Mouse (Mus musculus) lung, embryonic 16.5 days (tissue): Measurements from ENCODE around the gene Tnfrsf19. TPM values are rescaled to one million over a fixed set of nuclear protein-coding genes. Genes with fewer than 3 reads are reported as not detected.

Source experiments
- ATAC-seq: fragments of 200-750 bp; cut with Nextera tagmentation; 2 replicates; pipeline ENCODE4 v1.8.0; 2017; ENCODE audit warnings: low read depth, mild to moderate bottlenecking, moderate library complexity
- H3K27ac ChIP-seq: fragments of 300-500 bp; sonication (generic); 2 replicates; pipeline ENCODE4 v1.5.1; 2014; ENCODE audit warnings: mild to moderate bottlenecking, control low read depth, low read length
- H3K27me3 ChIP-seq: fragments of 300-500 bp; sonication (generic); 2 replicates; pipeline ENCODE4 v1.6.1; 2014; ENCODE audit warnings: low read depth, low read length, mixed read lengths; ENCODE audit not compliant: control insufficient read depth, insufficient read depth
- H3K36me3 ChIP-seq: fragments of 300-500 bp; sonication (generic); 2 replicates; pipeline ENCODE4 v1.6.1; 2014; ENCODE audit warnings: low read length; ENCODE audit not compliant: control insufficient read depth, insufficient read depth
- H3K4me1 ChIP-seq: fragments of 300-500 bp; sonication (generic); replicated peaks from 2 replicates; pipeline ENCODE4 v1.6.1; 2014; ENCODE audit warnings: low read length, mixed read lengths; ENCODE audit not compliant: control insufficient read depth, insufficient read depth
- H3K4me2 ChIP-seq: fragments of 300-500 bp; sonication (generic); 2 replicates; pipeline ENCODE4 v1.6.1; 2014; ENCODE audit warnings: low read depth, low read length, control low read depth
- H3K4me3 ChIP-seq: fragments of 300-500 bp; sonication (generic); 2 replicates; pipeline ENCODE4 v1.5.1; 2014; ENCODE audit warnings: mild to moderate bottlenecking, low read length, control low read depth
- H3K9ac ChIP-seq: fragments of 300-500 bp; sonication (generic); 2 replicates; pipeline ENCODE4 v1.6.1; 2014; ENCODE audit warnings: low read length, control low read depth
- H3K9me3 ChIP-seq: fragments of 300-500 bp; sonication (generic); 2 replicates; pipeline ENCODE4 v1.6.1; 2016; ENCODE audit warnings: low read length; ENCODE audit not compliant: control insufficient read depth
- whole genome bisulfite sequencing: fragments of 180-500 bp; shearing (Covaris S2); extraction: QIAGEN DNeasy Blood & Tissue Kit; methylation state at CpG from one replicate; pipeline ENCODE4 v1.1.7; 2014; 5-methylcytosine and 5-hydroxymethylcytosine counted together
- polyA plus RNA-seq: library from polyadenylated mRNA; unstranded; fragments of >200 nt; fragmentation: Nextera tagmentation; extraction: Ambion mirVana; gene quantifications from 2 replicates; pipeline ENCODE4 v1.2.1, GENCODE M21; 2015

The Tnfrsf19 gene
- polyA plus RNA-seq, 1 experiment from 2014 or later, result 85.0 TPM

DNA sequence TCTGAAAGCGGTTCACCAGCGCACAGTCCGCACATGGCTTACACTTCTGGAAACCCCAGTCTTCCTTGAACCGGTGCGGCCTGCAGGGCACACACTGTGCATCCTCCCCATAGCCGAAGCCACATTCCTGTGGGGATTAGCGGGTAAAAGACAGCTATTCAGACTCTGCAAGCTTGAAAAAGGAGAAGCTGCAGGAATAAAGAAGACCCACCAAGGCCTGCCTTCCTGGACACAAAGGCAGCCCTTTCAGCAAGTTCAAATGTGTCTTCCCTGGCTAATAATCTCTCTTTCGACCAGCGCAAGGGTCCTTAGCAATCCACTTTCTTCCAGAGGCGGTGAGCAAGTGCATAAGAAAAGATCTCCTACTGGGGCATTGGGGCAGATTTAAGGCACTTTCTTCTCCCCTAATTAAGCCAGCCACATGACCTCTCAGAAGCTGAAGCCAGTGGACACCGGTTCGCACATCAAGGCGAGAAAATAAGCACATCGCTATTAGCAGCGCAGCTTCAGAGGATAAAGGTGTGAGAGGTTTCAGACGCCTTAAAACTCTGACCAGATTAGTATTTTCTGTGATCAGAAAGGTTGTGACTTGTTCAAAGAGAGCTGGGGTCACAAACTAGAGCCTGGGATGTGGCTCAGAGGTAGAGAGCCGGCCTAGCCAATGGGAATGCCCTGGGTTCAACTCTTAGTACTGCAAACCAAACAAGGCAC lies 41.0 kb downstream of the Tnfrsf19 start:
- Histone ChIP-seq H3K4me1 (no peaks in the 10 kb centered on the region), H3K36me3 (no peaks in the 10 kb centered on the region), H3K27me3 (no peaks in the 10 kb centered on the region), H3K9me3 (no peaks in the 10 kb centered on the region), H3K27ac (no peak overlapping the region), H3K4me3 (no peak overlapping the region), H3K4me2 (no peak overlapping the region), H3K9ac (no peak overlapping the region)
- ATAC-seq, result no peak
- WGBS, result 56% methylated on average over 17 of the region's 17 CpGs

DNA sequence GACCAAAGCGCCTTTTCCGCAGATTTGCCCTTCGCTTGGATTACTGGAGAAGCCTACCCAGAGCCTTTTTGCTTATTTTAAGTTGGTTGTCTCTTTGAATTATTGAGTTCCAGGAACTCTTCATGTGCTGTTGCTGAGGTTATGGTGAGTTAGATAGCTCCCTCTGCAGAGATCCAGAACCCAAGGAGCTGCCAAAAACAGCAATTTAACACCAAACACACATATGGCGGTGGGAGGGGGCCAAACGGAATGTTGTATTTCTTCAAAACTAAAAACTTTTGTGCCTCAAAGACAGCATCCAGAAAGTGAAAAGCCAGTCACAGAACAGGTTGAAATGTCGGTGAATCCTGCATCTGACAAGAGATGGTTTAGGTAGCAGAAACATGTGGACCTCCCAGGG lies 42.6 kb downstream of the Tnfrsf19 start:
- Histone ChIP-seq H3K4me1 (no peaks in the 10 kb centered on the region), H3K9ac (no peak overlapping the region), H3K4me2 (no peak overlapping the region), H3K36me3 (no peaks in the 10 kb centered on the region), H3K27me3 (no peaks in the 10 kb centered on the region), H3K9me3 (no peaks in the 10 kb centered on the region), H3K27ac (no peak overlapping the region), H3K4me3 (no peak overlapping the region)
- no peak for ATAC-seq
- WGBS, result 81% methylated on average over 6 of the region's 6 CpGs

DNA sequence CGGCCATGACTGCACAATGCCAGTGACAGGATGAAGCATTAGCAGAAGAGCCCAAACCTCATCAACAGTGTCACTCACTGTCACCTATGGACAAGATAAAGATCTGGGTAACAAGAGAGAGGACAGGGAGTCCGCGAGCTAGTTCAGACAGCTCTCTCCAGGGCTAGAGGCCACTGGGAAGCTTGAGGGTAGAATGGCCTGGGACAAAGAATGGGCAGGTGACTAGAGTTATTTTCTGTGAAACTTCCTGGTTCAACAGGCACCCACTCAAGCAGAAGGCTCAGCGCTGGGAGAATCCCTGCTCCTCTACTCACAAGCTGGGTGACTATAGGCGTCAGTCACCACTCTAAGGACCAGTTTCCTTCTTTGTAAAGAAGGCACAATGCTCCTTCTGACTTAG lies 46.2 kb downstream of the Tnfrsf19 start:
- Histone ChIP-seq H3K9me3 (no peaks in the 10 kb centered on the region), H3K9ac (no peak overlapping the region), H3K36me3 (no peaks in the 10 kb centered on the region), H3K4me2 (no peak overlapping the region), H3K27me3 (no peaks in the 10 kb centered on the region), H3K27ac (no peak overlapping the region), H3K4me3 (no peak overlapping the region), H3K4me1 (no peaks in the 10 kb centered on the region)
- 75% methylated on average over 5 of the region's 5 CpGs for WGBS
- ATAC-seq, result 0 out of 2 replicates have a peak, but pooled peaks have one; percentile 12

DNA sequence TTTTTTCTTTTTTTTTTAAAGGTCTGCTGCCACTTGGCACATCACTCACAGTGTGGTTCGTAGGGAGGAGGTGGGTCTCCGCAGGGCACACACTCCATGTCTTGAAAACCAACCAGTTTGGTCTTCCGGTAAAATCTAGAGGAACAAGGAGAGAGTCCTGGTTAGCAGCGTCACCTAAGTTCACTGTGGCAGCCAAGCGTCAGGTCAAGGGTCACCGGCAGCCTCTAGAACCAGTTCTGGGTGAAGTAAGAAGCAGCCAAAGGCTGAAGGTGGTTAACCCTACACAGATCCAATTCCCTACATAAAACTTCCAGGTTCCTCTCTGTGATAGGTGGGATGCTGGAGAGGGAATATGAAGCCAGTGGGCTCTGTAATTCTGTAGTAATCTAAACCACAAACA lies 49.7 kb downstream of the Tnfrsf19 start:
- H3K9me3 ChIP-seq, result no peaks in the 10 kb centered on the region
- H3K9ac ChIP-seq, result no peak overlapping the region
- no peaks in the 10 kb centered on the region for H3K27me3 ChIP-seq
- H3K4me3 ChIP-seq, result no peak overlapping the region
- no peak overlapping the region for H3K27ac ChIP-seq
- no peak overlapping the region for H3K4me2 ChIP-seq
- WGBS, result 76% methylated on average over 6 of the region's 6 CpGs
- peaks cover 11% of the 10 kb centered on the region for H3K4me1 ChIP-seq
- ATAC-seq, result no peak
- H3K36me3 ChIP-seq, result no peaks in the 10 kb centered on the region

DNA sequence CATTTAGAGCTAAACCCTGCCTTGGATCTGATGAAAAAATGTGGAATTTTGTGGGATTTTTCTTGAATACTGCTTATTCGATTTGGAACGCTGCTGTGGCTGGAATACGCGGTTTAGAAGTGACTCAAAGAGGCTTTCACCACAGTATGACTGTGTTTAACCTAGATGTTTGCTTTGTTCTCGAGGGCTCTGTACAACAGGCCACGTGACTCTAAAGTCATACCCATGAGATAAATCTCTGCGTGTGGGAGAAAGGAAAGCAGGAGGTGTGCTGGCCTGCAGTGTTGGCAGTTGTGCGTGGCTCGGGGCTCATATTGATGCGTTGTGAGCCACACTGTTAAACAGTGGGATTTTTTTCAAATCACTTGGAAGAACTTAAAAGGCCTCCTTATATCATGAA lies 52.8 kb downstream of the Tnfrsf19 start:
- peak overlapping the region; percentile 35 for H3K4me2 ChIP-seq
- ATAC-seq, result peak; percentile 91

DNA sequence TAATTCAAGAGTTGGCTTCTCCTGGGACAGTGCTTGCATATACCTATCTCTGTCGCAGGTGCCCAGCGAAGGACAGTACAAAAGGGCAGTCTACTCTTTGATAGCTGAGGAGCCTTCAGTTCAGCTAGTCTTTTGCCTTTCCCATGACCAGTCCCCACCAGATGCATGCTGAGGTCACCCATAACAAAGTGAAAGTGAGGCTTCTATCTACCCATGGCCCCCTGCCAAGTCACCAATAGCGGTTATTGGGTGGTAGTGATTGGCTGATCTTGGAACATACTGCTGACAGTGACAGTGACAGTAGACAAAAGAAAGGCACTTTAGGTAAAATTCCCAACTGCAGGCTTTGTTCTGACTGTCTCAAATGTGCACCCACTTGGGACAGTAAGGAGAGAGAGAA lies 53.2 kb downstream of the Tnfrsf19 start:
- peak overlapping the region; percentile 74 for H3K27ac ChIP-seq
- WGBS, result 52% methylated on average over 3 of the region's 3 CpGs
- no peaks in the 10 kb centered on the region for H3K36me3 ChIP-seq
- H3K9me3 ChIP-seq, result no peaks in the 10 kb centered on the region
- H3K4me3 ChIP-seq, result no peak overlapping the region
- ATAC-seq, result peak; percentile 34; the same call in 1 of the 2 replicates
- peaks cover 18% of the 10 kb centered on the region for H3K4me1 ChIP-seq
- H3K4me2 ChIP-seq, result peak overlapping the region; percentile 35
- H3K27me3 ChIP-seq, result no peaks in the 10 kb centered on the region
- no peak overlapping the region for H3K9ac ChIP-seq

More for the DNA sequence above, 52.8 kb downstream of the Tnfrsf19 start:
- Histone ChIP-seq H3K36me3 (no peaks in the 10 kb centered on the region), H3K27ac (peak overlapping the region; percentile 74), H3K4me1 (peaks cover 14% of the 10 kb centered on the region), H3K9me3 (no peaks in the 10 kb centered on the region), H3K4me3 (no peak overlapping the region), H3K27me3 (no peaks in the 10 kb centered on the region), H3K9ac (no peak overlapping the region)
- WGBS, result 20% methylated on average over 10 of the region's 10 CpGs

DNA sequence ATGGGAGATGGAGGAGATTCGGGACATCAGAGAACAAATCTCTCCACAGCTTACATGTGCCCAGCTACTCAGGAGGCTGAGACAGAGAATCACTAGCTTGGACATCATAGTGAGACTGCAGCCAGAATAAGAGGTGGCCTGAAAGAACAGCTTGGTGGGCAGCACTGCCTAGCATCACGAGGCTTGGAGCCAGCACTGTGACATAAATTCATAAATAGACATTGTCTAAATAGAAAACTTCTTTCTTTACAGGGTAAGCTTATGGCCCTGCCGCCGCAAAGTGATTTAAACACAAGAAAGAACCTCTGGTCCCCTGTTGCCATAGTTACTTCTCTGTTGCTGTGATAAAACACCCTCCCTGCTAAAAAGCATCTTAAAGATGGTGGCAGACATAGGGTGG lies 54.1 kb downstream of the Tnfrsf19 start:
- Histone ChIP-seq H3K36me3 (no peaks in the 10 kb centered on the region), H3K9ac (no peak overlapping the region), H3K27me3 (no peaks in the 10 kb centered on the region), H3K4me2 (no peak overlapping the region), H3K27ac (no peak overlapping the region), H3K4me1 (peaks cover 19% of the 10 kb centered on the region), H3K4me3 (no peak overlapping the region), H3K9me3 (no peaks in the 10 kb centered on the region)
- 76% methylated on average over 4 of the region's 4 CpGs for WGBS
- ATAC-seq, result no peak

DNA sequence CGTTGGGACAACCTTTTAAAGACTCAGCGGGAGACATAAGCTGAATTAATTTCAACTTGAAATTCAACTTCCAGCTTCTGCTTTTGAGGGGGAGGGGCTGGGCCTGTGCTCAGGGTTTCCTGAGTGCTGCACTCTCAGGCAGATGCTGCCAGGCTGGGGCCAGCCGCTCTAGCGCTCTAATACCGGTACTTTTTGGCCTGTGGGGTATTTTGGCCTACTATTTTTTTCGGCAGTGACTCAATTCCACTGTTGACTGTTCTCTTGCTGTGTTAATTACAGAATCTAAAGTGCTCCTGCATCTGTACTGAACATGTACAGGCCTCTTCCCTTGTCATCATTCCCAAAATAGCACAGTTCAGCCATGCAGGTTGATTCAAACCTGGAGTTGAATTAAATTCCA lies 58.1 kb downstream of the Tnfrsf19 start:
- Histone ChIP-seq H3K27ac (no peak overlapping the region), H3K9me3 (no peaks in the 10 kb centered on the region), H3K9ac (no peak overlapping the region), H3K27me3 (no peaks in the 10 kb centered on the region), H3K4me2 (no peak overlapping the region), H3K4me3 (no peak overlapping the region), H3K36me3 (no peaks in the 10 kb centered on the region), H3K4me1 (peaks cover 31% of the 10 kb centered on the region)
- ATAC-seq, result no peak
- 31% methylated on average over 6 of the region's 6 CpGs for WGBS

DNA sequence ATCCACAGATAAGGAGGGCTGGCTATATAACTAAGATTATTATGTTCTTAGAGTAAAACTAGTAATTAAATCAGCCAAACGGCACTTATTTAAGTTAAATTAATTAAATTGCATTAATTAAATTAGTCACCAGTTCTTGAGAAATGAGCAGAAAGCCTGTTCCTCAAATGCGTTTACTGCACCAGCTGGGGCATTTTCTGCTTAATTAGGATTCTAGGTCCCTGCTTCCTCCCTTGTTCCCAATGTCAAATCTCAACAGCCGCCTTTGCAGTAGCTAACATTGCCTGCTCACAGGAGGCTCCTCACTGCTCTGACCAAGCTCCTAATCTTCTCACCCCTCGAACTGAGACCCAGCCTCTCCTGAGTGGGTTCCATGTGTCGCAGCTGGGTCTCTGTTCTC lies 59.4 kb downstream of the Tnfrsf19 start:
- Histone ChIP-seq H3K36me3 (peaks cover 3% of the 10 kb centered on the region; the same call in 1 of the 2 replicates), H3K27ac (no peak overlapping the region), H3K9ac (no peak overlapping the region), H3K4me2 (no peak overlapping the region), H3K9me3 (no peaks in the 10 kb centered on the region), H3K4me3 (no peak overlapping the region), H3K27me3 (no peaks in the 10 kb centered on the region), H3K4me1 (peaks cover 25% of the 10 kb centered on the region)
- no peak for ATAC-seq
- WGBS, result 76% methylated on average over 5 of the region's 5 CpGs
